Mouse (Mus musculus): ENCODE measurements at regions not wholly inside any gene's neighbourhood (a gene's known extent, or its start where the extent isn't known, plus 50 kb on each side); places are given as distances from the start of the nearest gene placed in this dataset.
"Not testable (repeated sequence)": the region's sequence is repeated elsewhere in the genome, so short reads cannot be mapped to it uniquely, and the experiment has no call there.

GRCm38 (mm10) chr2:78306897-78307296 lies 360.7 kb upstream of the Cwc22 start:
- ATAC-seq (ENCODE audit: insufficient number of reproducible peaks, insufficient read depth, low FRiP score, low read depth): no peak
- Histone ChIP-seq H3K9me3 (ENCODE audit: control insufficient read depth, low read length) (no peaks in the 10 kb centered on the region), H3K4me3 (ENCODE audit: control insufficient read depth in 1 of 2, insufficient read depth in 1 of 2, low read depth in 1 of 2, low read length in 2 of 2) (no peak overlapping the region), H3K4me2 (ENCODE audit: low read length) (no peak overlapping the region), H3K27ac (replicated peaks in 1 of 2; ENCODE audit: control insufficient read depth in 1 of 2, insufficient read depth in 1 of 2, low read depth in 2 of 2, low read length in 2 of 2) (no peak overlapping the region), H3K4me1 (ENCODE audit: control insufficient read depth in 2 of 2, insufficient read depth in 2 of 2, low read length in 2 of 2) (no peaks in the 10 kb centered on the region), H3K27me3 (ENCODE audit: control insufficient read depth, insufficient read depth, low read length) (no peaks in the 10 kb centered on the region), H3K36me3 (ENCODE audit: control insufficient read depth, insufficient read depth, low read length) (no peaks in the 10 kb centered on the region), H3K9ac (ENCODE audit: low read length) (no peak overlapping the region)
- WGBS: 78% methylated on average over 4 of the region's 4 CpGs

- 3% methylated on average over 1 of the region's 1 CpGs for WGBS
- no peak overlapping the region for H3K27ac ChIP-seq (replicated peaks in 1 of 2; ENCODE audit: control insufficient read depth in 1 of 2, insufficient read depth in 1 of 2, low read depth in 2 of 2, low read length in 2 of 2)
- no peaks in the 10 kb centered on the region for H3K27me3 ChIP-seq (ENCODE audit: control insufficient read depth, insufficient read depth, low read length)
- no peak overlapping the region for H3K9ac ChIP-seq (ENCODE audit: low read length)
- no peaks in the 10 kb centered on the region for H3K9me3 ChIP-seq (ENCODE audit: control insufficient read depth, low read length)
- no peak overlapping the region for H3K4me3 ChIP-seq (ENCODE audit: control insufficient read depth in 1 of 2, insufficient read depth in 1 of 2, low read depth in 1 of 2, low read length in 2 of 2)
- H3K4me1 ChIP-seq (ENCODE audit: control insufficient read depth in 2 of 2, insufficient read depth in 2 of 2, low read length in 2 of 2): peaks cover 0 to 9% of the 10 kb centered on the region in 2 experiments
- ATAC-seq (ENCODE audit: insufficient number of reproducible peaks, insufficient read depth, low FRiP score, low read depth): no peak; the same call in 1 of the 2 replicates
- H3K36me3 ChIP-seq (ENCODE audit: control insufficient read depth, insufficient read depth, low read length): no peaks in the 10 kb centered on the region
- no peak overlapping the region for H3K4me2 ChIP-seq (ENCODE audit: low read length)
Measured at GRCm38 (mm10) chr2:78291665-78292064, 345.5 kb upstream of the Cwc22 start.

GRCm38 (mm10) chr2:78284806-78285205 lies 338.6 kb upstream of the Cwc22 start:
- H3K27me3 ChIP-seq (ENCODE audit: control insufficient read depth, insufficient read depth, low read length): no peaks in the 10 kb centered on the region
- H3K36me3 ChIP-seq (ENCODE audit: control insufficient read depth, insufficient read depth, low read length): no peaks in the 10 kb centered on the region
- no peak for ATAC-seq (ENCODE audit: insufficient number of reproducible peaks, insufficient read depth, low FRiP score, low read depth)
- peaks cover 0 to 9% of the 10 kb centered on the region in 2 experiments; a peak in 2 of 4 replicates for H3K4me1 ChIP-seq (ENCODE audit: control insufficient read depth in 2 of 2, insufficient read depth in 2 of 2, low read length in 2 of 2)
- H3K4me2 ChIP-seq (ENCODE audit: low read length): no peak overlapping the region
- H3K4me3 ChIP-seq (ENCODE audit: control insufficient read depth in 1 of 2, insufficient read depth in 1 of 2, low read depth in 1 of 2, low read length in 2 of 2): no peak overlapping the region
- H3K9ac ChIP-seq (ENCODE audit: low read length): no peak overlapping the region
- H3K27ac ChIP-seq (replicated peaks in 1 of 2; ENCODE audit: control insufficient read depth in 1 of 2, insufficient read depth in 1 of 2, low read depth in 2 of 2, low read length in 2 of 2): no peak overlapping the region
- H3K9me3 ChIP-seq (ENCODE audit: control insufficient read depth, low read length): no peaks in the 10 kb centered on the region

- no peak for ATAC-seq (ENCODE audit: insufficient number of reproducible peaks, insufficient read depth, low FRiP score, low read depth)
Measured at GRCm38 (mm10) chr2:78283605-78284004, 337.4 kb upstream of the Cwc22 start.

GRCm38 (mm10) chr2:78281846-78282245 lies 335.7 kb upstream of the Cwc22 start:
- WGBS: 69% methylated on average over 6 of the region's 6 CpGs
- H3K9ac ChIP-seq (ENCODE audit: low read length); ATAC-seq (ENCODE audit: insufficient number of reproducible peaks, insufficient read depth, low FRiP score, low read depth); H3K27me3 ChIP-seq (ENCODE audit: control insufficient read depth, insufficient read depth, low read length); H3K9me3 ChIP-seq (ENCODE audit: control insufficient read depth, low read length); H3K4me2 ChIP-seq (ENCODE audit: low read length); H3K27ac ChIP-seq (replicated peaks in 1 of 2; ENCODE audit: control insufficient read depth in 1 of 2, insufficient read depth in 1 of 2, low read depth in 2 of 2, low read length in 2 of 2); H3K4me3 ChIP-seq (ENCODE audit: control insufficient read depth in 1 of 2, insufficient read depth in 1 of 2, low read depth in 1 of 2, low read length in 2 of 2); H3K36me3 ChIP-seq (ENCODE audit: control insufficient read depth, insufficient read depth, low read length): not testable (repeated sequence)
- peaks cover 0 to 12% of the 10 kb centered on the region in 2 experiments; a peak in 2 of 4 replicates for H3K4me1 ChIP-seq (ENCODE audit: control insufficient read depth in 2 of 2, insufficient read depth in 2 of 2, low read length in 2 of 2)

More at GRCm38 (mm10) chr2:78283605-78284004, 337.4 kb upstream of the Cwc22 start:
- Histone ChIP-seq H3K9me3 (ENCODE audit: control insufficient read depth, low read length) (no peaks in the 10 kb centered on the region), H3K4me3 (ENCODE audit: control insufficient read depth in 1 of 2, insufficient read depth in 1 of 2, low read depth in 1 of 2, low read length in 2 of 2) (no peak overlapping the region), H3K36me3 (ENCODE audit: control insufficient read depth, insufficient read depth, low read length) (no peaks in the 10 kb centered on the region), H3K9ac (ENCODE audit: low read length) (no peak overlapping the region), H3K4me2 (ENCODE audit: low read length) (no peak overlapping the region), H3K27me3 (ENCODE audit: control insufficient read depth, insufficient read depth, low read length) (no peaks in the 10 kb centered on the region), H3K4me1 (ENCODE audit: control insufficient read depth in 2 of 2, insufficient read depth in 2 of 2, low read length in 2 of 2) (peaks cover 0 to 12% of the 10 kb centered on the region in 2 experiments; a peak in 2 of 4 replicates), H3K27ac (replicated peaks in 1 of 2; ENCODE audit: control insufficient read depth in 1 of 2, insufficient read depth in 1 of 2, low read depth in 2 of 2, low read length in 2 of 2) (no peak overlapping the region)
- 21% methylated on average over 4 of the region's 4 CpGs for WGBS

GRCm38 (mm10) chr2:78280219-78280915 lies 334.2 kb upstream of the Cwc22 start:
- no peak overlapping the region for H3K4me2 ChIP-seq (ENCODE audit: low read length)
- H3K4me1 ChIP-seq (ENCODE audit: control insufficient read depth in 2 of 2, insufficient read depth in 2 of 2, low read length in 2 of 2): peaks cover 0 to 12% of the 10 kb centered on the region in 2 experiments; a peak in 2 of 4 replicates
- no peak overlapping the region for H3K9ac ChIP-seq (ENCODE audit: low read length)
- ATAC-seq (ENCODE audit: insufficient number of reproducible peaks, insufficient read depth, low FRiP score, low read depth): no peak
- 66% methylated on average over 5 of the region's 5 CpGs for WGBS
- no peaks in the 10 kb centered on the region for H3K9me3 ChIP-seq (ENCODE audit: control insufficient read depth, low read length)
- no peak overlapping the region for H3K27ac ChIP-seq (replicated peaks in 1 of 2; ENCODE audit: control insufficient read depth in 1 of 2, insufficient read depth in 1 of 2, low read depth in 2 of 2, low read length in 2 of 2)
- no peaks in the 10 kb centered on the region for H3K27me3 ChIP-seq (ENCODE audit: control insufficient read depth, insufficient read depth, low read length)
- no peaks in the 10 kb centered on the region for H3K36me3 ChIP-seq (ENCODE audit: control insufficient read depth, insufficient read depth, low read length)
- no peak overlapping the region for H3K4me3 ChIP-seq (ENCODE audit: control insufficient read depth in 1 of 2, insufficient read depth in 1 of 2, low read depth in 1 of 2, low read length in 2 of 2)

GRCm38 (mm10) chr2:78279382-78280056 lies 333.3 kb upstream of the Cwc22 start:
- peaks cover 0 to 12% of the 10 kb centered on the region in 2 experiments; a peak in 2 of 4 replicates for H3K4me1 ChIP-seq (ENCODE audit: control insufficient read depth in 2 of 2, insufficient read depth in 2 of 2, low read length in 2 of 2)
- no peak overlapping the region for H3K4me2 ChIP-seq (ENCODE audit: low read length)
- H3K27me3 ChIP-seq (ENCODE audit: control insufficient read depth, insufficient read depth, low read length): no peaks in the 10 kb centered on the region
- H3K4me3 ChIP-seq (ENCODE audit: control insufficient read depth in 1 of 2, insufficient read depth in 1 of 2, low read depth in 1 of 2, low read length in 2 of 2): no peak overlapping the region
- ATAC-seq (ENCODE audit: insufficient number of reproducible peaks, insufficient read depth, low FRiP score, low read depth): no peak
- no peaks in the 10 kb centered on the region for H3K9me3 ChIP-seq (ENCODE audit: control insufficient read depth, low read length)
- H3K27ac ChIP-seq (replicated peaks in 1 of 2; ENCODE audit: control insufficient read depth in 1 of 2, insufficient read depth in 1 of 2, low read depth in 2 of 2, low read length in 2 of 2): no peak overlapping the region
- no peaks in the 10 kb centered on the region for H3K36me3 ChIP-seq (ENCODE audit: control insufficient read depth, insufficient read depth, low read length)
- H3K9ac ChIP-seq (ENCODE audit: low read length): no peak overlapping the region
- WGBS: 62% methylated on average over 5 of the region's 5 CpGs

Data from heart, embryonic 14.5 days (tissue).